Mouse (Mus musculus): ENCODE results near the gene Stox2.
A peak's percentile ranks its signal among the peaks of the same experiment; 100 is the strongest.

DNA sequence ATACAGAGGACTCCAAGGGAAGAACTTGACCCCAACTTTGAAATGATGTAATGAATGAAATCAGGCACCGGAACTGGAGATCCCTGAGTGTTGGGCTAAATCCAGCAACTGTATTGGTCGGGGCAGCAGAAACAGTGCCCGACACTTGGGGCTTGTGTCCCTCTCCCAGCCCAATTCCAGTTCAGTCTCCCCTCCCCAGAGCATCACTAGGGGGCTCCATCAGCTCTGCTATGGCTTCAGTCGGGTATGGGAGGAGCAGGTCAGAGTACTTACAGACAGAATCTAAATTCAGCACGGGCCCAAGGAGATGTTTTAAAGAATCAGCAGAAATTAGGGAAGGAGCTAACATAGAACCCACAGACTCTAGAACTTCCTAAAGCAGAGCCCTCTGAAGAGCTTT is 240.7 kb downstream of the Stox2 start:
- TF ChIP-seq CTCF (conservative IDR thresholded peaks at IDR 0.05; ENCODE audit: insufficient read depth, insufficient read length, low read depth, low read length): 0 out of 2 replicates have a peak, but pooled peaks have one; percentile 7
- no peak for TF ChIP-seq POLR2A (IDR thresholded peaks at IDR 0.05; ENCODE audit: low read depth, low read length)
